Mouse (Mus musculus) hindbrain, embryonic 15.5 days (tissue): Measurements from ENCODE around the gene Galnt6. TPM values are rescaled to one million over a fixed set of nuclear protein-coding genes. Genes with fewer than 3 reads are reported as not detected.

Experiments
- microRNA-seq: library from miRNA; unstranded; fragments of <30 nt; microRNA quantifications from one replicate; pipeline ENCODE4, GENCODE M21; 2016
- polyA plus RNA-seq: library from polyadenylated mRNA; unstranded; fragments of >200 nt; fragmentation: Nextera tagmentation; extraction: Ambion mirVana; gene quantifications from 2 replicates; pipeline ENCODE4 v1.2.1, GENCODE M21; 2015

The Galnt6 gene
- polyA plus RNA-seq, 1 experiment from 2014 or later, result 0.14 TPM

Small RNA genes within 50 kb of the gene (microRNA-seq; reads per million reads assigned to microRNA genes)
- not detected for gene Mir6961

Other genes starting within 250 kb of the Galnt6 start
- gene Csrnp2, start 233.9 kb downstream of the Galnt6 start, polyA plus RNA-seq, result 43.5 and 46.5 TPM in 2 replicates
- 34.2 and 35.9 TPM in 2 replicates for gene Tfcp2, start 177.4 kb downstream of the Galnt6 start, polyA plus RNA-seq
- 35.0 and 38.1 TPM in 2 replicates for gene Pou6f1, start 129.4 kb downstream of the Galnt6 start, polyA plus RNA-seq
- 125 and 130 TPM in 2 replicates for gene Dazap2, start 114.0 kb downstream of the Galnt6 start, polyA plus RNA-seq
- gene Smagp, start 92.4 kb downstream of the Galnt6 start, polyA plus RNA-seq, result 4.0 and 5.0 TPM in 2 replicates
- 1.6 and 2.2 TPM in 2 replicates for gene Bin2, start 59.8 kb downstream of the Galnt6 start, polyA plus RNA-seq
- 1.2 and 1.3 TPM in 2 replicates for gene Cela1, start 41.5 kb downstream of the Galnt6 start, polyA plus RNA-seq
- gene Slc4a8, start 32.4 kb upstream of the Galnt6 start, polyA plus RNA-seq, result 26.7 and 27.1 TPM in 2 replicates
- 21.0 and 29.2 TPM in 2 replicates for gene Scn8a, start 140.5 kb upstream of the Galnt6 start, polyA plus RNA-seq